Mouse (Mus musculus): ENCODE results near the gene Ipo4.

- TF ChIP-seq GATA1 (IDR thresholded peaks at IDR 0.05; ENCODE audit: borderline replicate concordance, low read length): no peak
- TF ChIP-seq FLI1 (IDR thresholded peaks at IDR 0.05; ENCODE audit: low read length): no peak
Observed at GRCm38 (mm10) chr14:55651528-55651927, 15.8 kb upstream of the Ipo4 start.

All from megakaryocyte, embryonic 14.5 days (primary cell).